Mouse (Mus musculus) neutrophil, adult 5-6 weeks (primary cell): ENCODE measurements around the gene Hnmt. TPM values are rescaled to one million over a fixed set of nuclear protein-coding genes. Genes with fewer than 3 reads are reported as not detected.

Experiments used
- total RNA-seq: library from RNA; stranded (forward); fragments of 200-1000 nt; gene quantifications from 2 replicates; pipeline ENCODE4 v1.2.3, GENCODE M21; 2017

Gene Hnmt
- total RNA-seq, 1 experiment from 2014 or later = 62.1 TPM

Other genes starting within 250 kb of the Hnmt start
- not detected in 2 replicates for gene Tbpl2, start 47.2 kb upstream of the Hnmt start, total RNA-seq
- gene Il1f8, start 103.8 kb upstream of the Hnmt start, total RNA-seq = not detected in 2 replicates
- gene Il1f9, start 137.1 kb upstream of the Hnmt start, total RNA-seq = 318 and 323 TPM in 2 replicates
- not detected in 2 replicates for gene Il1f6, start 166.0 kb upstream of the Hnmt start, total RNA-seq
- not detected in 2 replicates for gene Il1f5, start 227.6 kb upstream of the Hnmt start, total RNA-seq
- not detected in 2 replicates for gene Il1f10, start 241.8 kb upstream of the Hnmt start, total RNA-seq